Mouse (Mus musculus): ENCODE data around the gene Usp43.

Gene Usp43

GRCm38 (mm10) chr11:67921827-67922754 lies at the start of gene Usp43:
Gene Usp43 (minus strand): TSS chr11:67922153.
- in situ Hi-C loops (cut with MboI; ENCODE audit: low pct_unique_long_range_greater_than_20kb in 1 of 2, low sequenced_read_pairs in 2 of 2, unreplicated experiment in 1 of 2): no loop called here

GRCm38 (mm10) chr11:67967831-67968230 lies 45.9 kb upstream of the Usp43 start:
- in situ Hi-C loops (cut with MboI; ENCODE audit: low pct_unique_long_range_greater_than_20kb in 1 of 2, low sequenced_read_pairs in 2 of 2, unreplicated experiment in 1 of 2): no loop called here

GRCm38 (mm10) chr11:67965905-67966878 lies 44.2 kb upstream of the Usp43 start, which contains the start of gene Stx8:
Gene Stx8 (plus strand): TSS chr11:67966193.
- in situ Hi-C loops (cut with MboI; ENCODE audit: low pct_unique_long_range_greater_than_20kb in 1 of 2, low sequenced_read_pairs in 2 of 2, unreplicated experiment in 1 of 2): no loop called here

- in situ Hi-C loops (cut with MboI; ENCODE audit: low pct_unique_long_range_greater_than_20kb in 1 of 2, low sequenced_read_pairs in 2 of 2, unreplicated experiment in 1 of 2): no loop called here
Observed at GRCm38 (mm10) chr11:67965242-67965883, 43.4 kb upstream of the Usp43 start, which contains the start of gene Cfap52. Gene Cfap52 (minus strand): TSS chr11:67965651.

GRCm38 (mm10) chr11:67964110-67964509 lies 42.2 kb upstream of the Usp43 start:
- in situ Hi-C loops (cut with MboI; ENCODE audit: low pct_unique_long_range_greater_than_20kb in 1 of 2, low sequenced_read_pairs in 2 of 2, unreplicated experiment in 1 of 2): no loop called here

- in situ Hi-C loops (cut with MboI; ENCODE audit: low pct_unique_long_range_greater_than_20kb in 1 of 2, low sequenced_read_pairs in 2 of 2, unreplicated experiment in 1 of 2): no loop called here
Observed at GRCm38 (mm10) chr11:67954413-67954812, 32.5 kb upstream of the Usp43 start.

GRCm38 (mm10) chr11:67953604-67954003 lies 31.7 kb upstream of the Usp43 start:
- in situ Hi-C loops (cut with MboI; ENCODE audit: low pct_unique_long_range_greater_than_20kb in 1 of 2, low sequenced_read_pairs in 2 of 2, unreplicated experiment in 1 of 2): no loop called here

GRCm38 (mm10) chr11:67949475-67949874 lies 27.5 kb upstream of the Usp43 start:
- in situ Hi-C loops (cut with MboI; ENCODE audit: low pct_unique_long_range_greater_than_20kb in 1 of 2, low sequenced_read_pairs in 2 of 2, unreplicated experiment in 1 of 2): no loop called here

GRCm38 (mm10) chr11:67948229-67948628 lies 26.3 kb upstream of the Usp43 start:
- in situ Hi-C loops (cut with MboI; ENCODE audit: low pct_unique_long_range_greater_than_20kb in 1 of 2, low sequenced_read_pairs in 2 of 2, unreplicated experiment in 1 of 2): no loop called here

- in situ Hi-C loops (cut with MboI; ENCODE audit: low pct_unique_long_range_greater_than_20kb in 1 of 2, low sequenced_read_pairs in 2 of 2, unreplicated experiment in 1 of 2): loop anchor here in 1 of 2 experiments (5.0 kb wide), 1 partner anchor 110 kb away; no protein-coding TSS in a partner anchor
Observed at GRCm38 (mm10) chr11:67932156-67932555, 10.2 kb upstream of the Usp43 start.

GRCm38 (mm10) chr11:67926348-67927055 lies 4.5 kb upstream of the Usp43 start:
- in situ Hi-C loops (cut with MboI; ENCODE audit: low pct_unique_long_range_greater_than_20kb in 1 of 2, low sequenced_read_pairs in 2 of 2, unreplicated experiment in 1 of 2): no loop called here

- in situ Hi-C loops (cut with MboI; ENCODE audit: low pct_unique_long_range_greater_than_20kb in 1 of 2, low sequenced_read_pairs in 2 of 2, unreplicated experiment in 1 of 2): no loop called here
Observed at GRCm38 (mm10) chr11:67925000-67925399, 3.0 kb upstream of the Usp43 start.

GRCm38 (mm10) chr11:67923720-67924119 lies 1.8 kb upstream of the Usp43 start:
- in situ Hi-C loops (cut with MboI; ENCODE audit: low pct_unique_long_range_greater_than_20kb in 1 of 2, low sequenced_read_pairs in 2 of 2, unreplicated experiment in 1 of 2): no loop called here

GRCm38 (mm10) chr11:67922755-67923125 lies 787 bp upstream of the Usp43 start:
- in situ Hi-C loops (cut with MboI; ENCODE audit: low pct_unique_long_range_greater_than_20kb in 1 of 2, low sequenced_read_pairs in 2 of 2, unreplicated experiment in 1 of 2): no loop called here

GRCm38 (mm10) chr11:67921091-67921826 lies 694 bp downstream of the Usp43 start:
- in situ Hi-C loops (cut with MboI; ENCODE audit: low pct_unique_long_range_greater_than_20kb in 1 of 2, low sequenced_read_pairs in 2 of 2, unreplicated experiment in 1 of 2): no loop called here

GRCm38 (mm10) chr11:67920226-67920960 lies 1.6 kb downstream of the Usp43 start:
- in situ Hi-C loops (cut with MboI; ENCODE audit: low pct_unique_long_range_greater_than_20kb in 1 of 2, low sequenced_read_pairs in 2 of 2, unreplicated experiment in 1 of 2): no loop called here

- in situ Hi-C loops (cut with MboI; ENCODE audit: low pct_unique_long_range_greater_than_20kb in 1 of 2, low sequenced_read_pairs in 2 of 2, unreplicated experiment in 1 of 2): no loop called here
Observed at GRCm38 (mm10) chr11:67919593-67919992, 2.4 kb downstream of the Usp43 start.
